ENCODE assay signal across 24 mouse cellular contexts in genomic region chr4:154708223-154708622, GRCm38 (mm10). TPM values are rescaled to one million over a fixed set of nuclear protein-coding genes. Genes with fewer than 3 reads are reported as not detected.
DNase-seq lines count a peak whose midpoint lies in the region; ATAC-seq and TF ChIP-seq lines count a peak whose summit lies in the region.
"Had no signal": no experiment of that assay in that cellular context is flagged by ENCODE, and none has a peak within 500 bp of the region (broad histone marks: within the 10 kb centered on the region; RNA-seq: fewer than 3 reads in every experiment).

No protein-coding gene starts in this region.

- WGBS in limb, embryonic 12.5 days: 15% methylated on average over 11 of the region's 11 CpGs
- WGBS in midbrain, postnatal 0 days: 72% methylated on average over 11 of the region's 11 CpGs

- peaks cover 94% of the 10 kb centered on the region for H3K4me1 ChIP-seq in limb, embryonic 12.5 days (replicated peaks)
- no peaks in the 10 kb centered on the region for H3K4me1 ChIP-seq in midbrain, postnatal 0 days (ENCODE audit: insufficient read depth, low read length)
- H3K4me1 ChIP-seq: heart, embryonic 12.5 days had no signal

- H3K36me3 ChIP-seq in limb, embryonic 12.5 days: no peaks in the 10 kb centered on the region
- H3K36me3 ChIP-seq in midbrain, postnatal 0 days (ENCODE audit: insufficient read depth, low read length): no peaks in the 10 kb centered on the region
- H3K36me3 ChIP-seq: heart, embryonic 12.5 days; hindbrain, embryonic 12.5 days had no signal

- H3K27ac ChIP-seq in limb, embryonic 12.5 days: peak overlapping the region; percentile 93
- no peak overlapping the region for H3K27ac ChIP-seq in midbrain, postnatal 0 days (ENCODE audit: low read depth, low read length)
- H3K27ac ChIP-seq: hindbrain, embryonic 12.5 days; hindbrain, postnatal 0 days had no signal

- H3K9me3 ChIP-seq in limb, embryonic 12.5 days: no peaks in the 10 kb centered on the region
- H3K9me3 ChIP-seq in midbrain, postnatal 0 days (ENCODE audit: low read length): no peaks in the 10 kb centered on the region
- H3K9me3 ChIP-seq: heart, embryonic 12.5 days; hindbrain, embryonic 12.5 days had no signal

- no peak for TF ChIP-seq CTCF in midbrain, postnatal 0 days (IDR thresholded peaks at IDR 0.05)

- H3K27me3 ChIP-seq in limb, embryonic 12.5 days: peaks cover 4% of the 10 kb centered on the region; the same call in 1 of the 2 replicates
- no peaks in the 10 kb centered on the region for H3K27me3 ChIP-seq in midbrain, postnatal 0 days (ENCODE audit: insufficient read depth, low read length)
- H3K27me3 ChIP-seq: hindbrain, embryonic 12.5 days had no signal

- peak overlapping the region; percentile 26; the same call in 1 of the 2 replicates for H3K4me2 ChIP-seq in limb, embryonic 12.5 days
- no peak overlapping the region for H3K4me2 ChIP-seq in midbrain, postnatal 0 days (ENCODE audit: low read depth, low read length, poor library complexity, severe bottlenecking)
- H3K4me2 ChIP-seq: heart, embryonic 12.5 days; hindbrain, embryonic 12.5 days had no signal

- 0 out of 2 replicates have a peak overlapping the region, but pooled peaks have one; percentile 27 for H3K9ac ChIP-seq in limb, embryonic 12.5 days (replicated peaks)
- no peak overlapping the region for H3K9ac ChIP-seq in midbrain, postnatal 0 days (replicated peaks; ENCODE audit: low read length, poor library complexity, severe bottlenecking)
- H3K9ac ChIP-seq: heart, embryonic 12.5 days; hindbrain, embryonic 12.5 days had no signal

- peak; percentile 8; the same call in 1 of the 2 replicates for ATAC-seq in limb, embryonic 12.5 days (ENCODE audit: insufficient number of reproducible peaks, insufficient read depth, low FRiP score, low TSS enrichment, low read depth)
- no peak for ATAC-seq in midbrain, postnatal 0 days (ENCODE audit: low FRiP score)
- ATAC-seq: forebrain, embryonic 14.5 days; hindbrain, postnatal 0 days had no signal

- no peak overlapping the region for H3K4me3 ChIP-seq in limb, embryonic 12.5 days (replicated peaks)
- H3K4me3 ChIP-seq in midbrain, postnatal 0 days (ENCODE audit: low read depth, low read length): no peak overlapping the region
- H3K4me3 ChIP-seq: heart, embryonic 12.5 days; hindbrain, embryonic 12.5 days had no signal

- intact Hi-C loops in heart, postnatal 25 days (cut with DNase I): no loop called here

- DNase-seq in heart, adult 11 months: peak; percentile 79
- DNase-seq in heart, postnatal 25 days (ENCODE audit: low spot score): no peak
- peak; percentile 0 for DNase-seq in right cerebral cortex, postnatal 4 days
- DNase-seq in right cerebral cortex, adult 18-20 months: no peak
- peak; percentile 76 for DNase-seq in forelimb bud, embryonic 11.5 days (ENCODE audit: low read depth, low spot score)
- no peak for DNase-seq in left cerebral cortex, adult 8-10 months (ENCODE audit: low spot score in 2 of 2)
- no peak for DNase-seq in midbrain, postnatal 0 days (ENCODE audit: low spot score)
- DNase-seq: adrenal gland, adult 2 months; adrenal gland, postnatal 25 days; cerebellum, adult 18-20 months; heart, postnatal 36 days had no signal

RNA-seq across cellular contexts. Expression of gene Actrt2, which starts 40.6 kb away (rescaled TPM):
- total RNA-seq in heart, postnatal 25 days (2021): not detected
- not detected in 2 replicates for polyA plus RNA-seq in limb, embryonic 12.5 days (2016; fragmentation: Nextera tagmentation; extraction: Ambion mirVana)
- total RNA-seq in left cerebral cortex, adult 8-10 months (2022): not detected
- total RNA-seq in midbrain, postnatal 0 days (2014; rRNA removed): not detected in 2 replicates
- polyA plus RNA-seq in midbrain, postnatal 0 days (2015; fragmentation: Nextera tagmentation; extraction: Ambion mirVana): not detected in 2 replicates
- total RNA-seq: adrenal gland, adult 2 months; adrenal gland, postnatal 25 days; ES-E14; gastrocnemius, adult 18-20 months; gastrocnemius, postnatal 36 days; heart, adult 18-20 months; heart, postnatal 36 days; hindbrain, postnatal 0 days had no signal
- polyA plus RNA-seq: adrenal gland, adult 2 months; embryonic facial prominence, embryonic 11.5 days; forebrain, embryonic 14.5 days; frontal cortex, adult 2 months; heart, embryonic 12.5 days; heart, embryonic 16.5 days; hindbrain, embryonic 12.5 days; hindbrain, postnatal 0 days; intestine, embryonic 14.5 days had no signal

Comparison
In these comparisons a context has a peak if more than half of its experiments do, and no peak if none do; other contexts are left out.
1. DNase-seq: peak in heart, adult 11 months (single experiment), right cerebral cortex, postnatal 4 days (single experiment) and forelimb bud, embryonic 11.5 days (single experiment); none in heart, postnatal 25 days (single experiment), right cerebral cortex, adult 18-20 months (single experiment), left cerebral cortex, adult 8-10 months (0 of 2) and midbrain, postnatal 0 days (single experiment).